Mouse (Mus musculus) megakaryocyte, embryonic 14.5 days (primary cell): ENCODE results near the gene Calr3.

ENCODE experiments used
- FLI1 ChIP-seq: IDR thresholded peaks from 2 replicates; pipeline ENCODE4 v1.6.1; 2012; ENCODE audit warnings: low read length, inconsistent platforms, mixed read lengths
- GATA1 ChIP-seq: IDR thresholded peaks from 3 replicates; pipeline ENCODE4 v1.6.1; 2012; ENCODE audit warnings: mixed read lengths, low read length, inconsistent platforms, borderline replicate concordance

DNA sequence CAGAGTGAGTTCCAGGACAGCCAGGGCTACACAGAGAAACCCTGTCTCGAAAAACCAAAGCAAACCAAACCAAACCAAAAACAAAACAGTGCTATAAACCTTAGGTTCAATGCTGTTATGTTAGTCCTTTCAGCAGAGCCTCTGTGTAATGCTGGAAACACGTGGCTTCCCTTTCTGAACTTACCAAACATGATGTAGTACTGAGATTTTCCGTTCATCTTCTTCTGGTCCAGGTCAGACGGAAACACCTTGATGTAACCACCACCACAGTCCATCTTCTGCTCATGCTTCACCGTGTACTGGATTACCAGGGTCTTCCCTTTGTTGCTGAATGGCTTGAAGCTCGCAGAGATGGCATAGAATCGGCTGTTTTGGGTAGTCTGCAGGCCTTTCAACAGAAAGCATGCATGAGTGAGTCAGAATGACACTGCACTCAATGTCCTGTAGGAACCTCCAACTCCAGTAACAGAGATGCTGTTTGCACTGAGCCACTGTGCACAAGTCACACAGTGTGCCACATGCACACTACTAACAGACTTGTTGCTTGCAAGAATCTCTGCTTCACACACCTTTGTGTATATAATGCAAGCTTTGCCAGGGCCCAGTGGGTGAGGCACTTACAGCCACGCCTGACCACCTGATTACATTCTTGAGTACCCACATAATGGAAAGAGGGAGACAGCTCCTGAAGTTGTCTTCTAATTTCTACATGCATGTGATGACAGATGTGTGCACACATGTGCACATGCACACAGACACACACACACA lies 5.2 kb downstream of the Calr3 start:
- TF ChIP-seq GATA1 (no peak), FLI1 (no peak)
